Mouse (Mus musculus): ENCODE data around the gene Prkar1b. TPM values are rescaled to one million over a fixed set of nuclear protein-coding genes. Genes with fewer than 3 reads are reported as not detected.

Gene Prkar1b
- polyA plus RNA-seq, 1 experiment from 2014 or later, result 13.5 TPM

GRCm38 (mm10) chr5:139066861-139067614, 82.8 kb downstream of the Prkar1b start:
- ATAC-seq (ENCODE audit: insufficient read depth), result peak; percentile 49; the same call in 1 of the 2 replicates
- WGBS, result 27% methylated on average over 7 of the region's 7 CpGs

GRCm38 (mm10) chr5:139064611-139065010, 85.2 kb downstream of the Prkar1b start:
- H3K4me3 ChIP-seq (ENCODE audit: low read depth, low read length), result no peak overlapping the region
- no peak overlapping the region for H3K9ac ChIP-seq
- no peaks in the 10 kb centered on the region for H3K9me3 ChIP-seq (ENCODE audit: low read depth, low read length)
- ATAC-seq (ENCODE audit: insufficient read depth) (no peak), DNase-seq (peak; percentile 37)
- H3K27ac ChIP-seq (ENCODE audit: low read depth), result no peak overlapping the region
- H3K4me1 ChIP-seq (ENCODE audit: insufficient read depth), result no peaks in the 10 kb centered on the region
- H3K4me2 ChIP-seq, result no peak overlapping the region
- 58% methylated on average over 5 of the region's 5 CpGs for WGBS
- no peaks in the 10 kb centered on the region for H3K36me3 ChIP-seq (ENCODE audit: insufficient read depth)
- TF ChIP-seq CTCF (IDR thresholded peaks at IDR 0.05; ENCODE audit: low read depth), result no peak
- H3K27me3 ChIP-seq (ENCODE audit: insufficient read depth, low read length), result no peaks in the 10 kb centered on the region

More at GRCm38 (mm10) chr5:139066861-139067614, 82.8 kb downstream of the Prkar1b start:
- Histone ChIP-seq H3K9me3 (ENCODE audit: low read depth, low read length) (no peaks in the 10 kb centered on the region), H3K27me3 (ENCODE audit: insufficient read depth, low read length) (no peaks in the 10 kb centered on the region), H3K9ac (no peak overlapping the region), H3K4me1 (ENCODE audit: insufficient read depth) (no peaks in the 10 kb centered on the region), H3K36me3 (ENCODE audit: insufficient read depth) (no peaks in the 10 kb centered on the region), H3K4me2 (no peak overlapping the region), H3K27ac (ENCODE audit: low read depth) (peak overlapping the region; percentile 42; the same call in 1 of the 2 replicates), H3K4me3 (ENCODE audit: low read depth, low read length) (no peak overlapping the region)
- DNase-seq, result no peak
- no peak for TF ChIP-seq CTCF (IDR thresholded peaks at IDR 0.05; ENCODE audit: low read depth)

- H3K4me3 ChIP-seq (ENCODE audit: low read depth, low read length), result no peak overlapping the region
- TF ChIP-seq CTCF (IDR thresholded peaks at IDR 0.05; ENCODE audit: low read depth), result no peak
- H3K27me3 ChIP-seq (ENCODE audit: insufficient read depth, low read length), result no peaks in the 10 kb centered on the region
Measured at GRCm38 (mm10) chr5:139061680-139062079, 88.1 kb downstream of the Prkar1b start.

GRCm38 (mm10) chr5:139060460-139061051, 89.2 kb downstream of the Prkar1b start:
- WGBS, result 70% methylated on average over 12 of the region's 12 CpGs
- Histone ChIP-seq H3K36me3 (ENCODE audit: insufficient read depth) (no peaks in the 10 kb centered on the region), H3K9ac (no peak overlapping the region), H3K27ac (ENCODE audit: low read depth) (no peak overlapping the region), H3K4me1 (ENCODE audit: insufficient read depth) (no peaks in the 10 kb centered on the region), H3K27me3 (ENCODE audit: insufficient read depth, low read length) (no peaks in the 10 kb centered on the region), H3K4me2 (no peak overlapping the region), H3K9me3 (ENCODE audit: low read depth, low read length) (no peaks in the 10 kb centered on the region), H3K4me3 (ENCODE audit: low read depth, low read length) (no peak overlapping the region)
- ATAC-seq (ENCODE audit: insufficient read depth) (no peak), DNase-seq (no peak)
- TF ChIP-seq CTCF (IDR thresholded peaks at IDR 0.05; ENCODE audit: low read depth), result no peak

More at GRCm38 (mm10) chr5:139061680-139062079, 88.1 kb downstream of the Prkar1b start:
- no peaks in the 10 kb centered on the region for H3K4me1 ChIP-seq (ENCODE audit: insufficient read depth)
- no peak overlapping the region for H3K9ac ChIP-seq
- no peak for ATAC-seq (ENCODE audit: insufficient read depth)
- 84% methylated on average over 5 of the region's 5 CpGs for WGBS
- H3K27ac ChIP-seq (ENCODE audit: low read depth), result no peak overlapping the region
- no peaks in the 10 kb centered on the region for H3K9me3 ChIP-seq (ENCODE audit: low read depth, low read length)
- no peaks in the 10 kb centered on the region for H3K36me3 ChIP-seq (ENCODE audit: insufficient read depth)
- H3K4me2 ChIP-seq, result no peak overlapping the region
- no peak for DNase-seq

- H3K9ac ChIP-seq, result no peak overlapping the region
- H3K36me3 ChIP-seq (ENCODE audit: insufficient read depth), result no peaks in the 10 kb centered on the region
- H3K4me1 ChIP-seq (ENCODE audit: insufficient read depth), result no peaks in the 10 kb centered on the region
- H3K9me3 ChIP-seq (ENCODE audit: low read depth, low read length), result no peaks in the 10 kb centered on the region
- no peak overlapping the region for H3K4me3 ChIP-seq (ENCODE audit: low read depth, low read length)
- TF ChIP-seq CTCF (IDR thresholded peaks at IDR 0.05; ENCODE audit: low read depth), result no peak
- no peaks in the 10 kb centered on the region for H3K27me3 ChIP-seq (ENCODE audit: insufficient read depth, low read length)
- DNase-seq, result no peak
- no peak overlapping the region for H3K27ac ChIP-seq (ENCODE audit: low read depth)
- no peak for ATAC-seq (ENCODE audit: insufficient read depth)
- WGBS, result 82% methylated on average over 10 of the region's 10 CpGs
- no peak overlapping the region for H3K4me2 ChIP-seq
Measured at GRCm38 (mm10) chr5:139053176-139053575, 96.6 kb downstream of the Prkar1b start.

- DNase-seq (no peak), ATAC-seq (ENCODE audit: insufficient read depth) (no peak)
- no peak for TF ChIP-seq CTCF (IDR thresholded peaks at IDR 0.05; ENCODE audit: low read depth)
- Histone ChIP-seq H3K9me3 (ENCODE audit: low read depth, low read length) (no peaks in the 10 kb centered on the region), H3K27ac (ENCODE audit: low read depth) (no peak overlapping the region), H3K4me1 (ENCODE audit: insufficient read depth) (no peaks in the 10 kb centered on the region), H3K4me2 (no peak overlapping the region), H3K27me3 (ENCODE audit: insufficient read depth, low read length) (no peaks in the 10 kb centered on the region), H3K4me3 (ENCODE audit: low read depth, low read length) (no peak overlapping the region), H3K36me3 (ENCODE audit: insufficient read depth) (no peaks in the 10 kb centered on the region), H3K9ac (no peak overlapping the region)
- WGBS, result 94% methylated on average over 18 of the region's 18 CpGs
Measured at GRCm38 (mm10) chr5:139051276-139051675, 98.5 kb downstream of the Prkar1b start.

GRCm38 (mm10) chr5:139049367-139049766, 100.4 kb downstream of the Prkar1b start:
- H3K27ac ChIP-seq (ENCODE audit: low read depth), result no peak overlapping the region
- no peaks in the 10 kb centered on the region for H3K36me3 ChIP-seq (ENCODE audit: insufficient read depth)
- DNase-seq (no peak), ATAC-seq (ENCODE audit: insufficient read depth) (no peak)
- no peak overlapping the region for H3K4me3 ChIP-seq (ENCODE audit: low read depth, low read length)
- H3K4me1 ChIP-seq (ENCODE audit: insufficient read depth), result no peaks in the 10 kb centered on the region
- H3K4me2 ChIP-seq, result no peak overlapping the region
- H3K9me3 ChIP-seq (ENCODE audit: low read depth, low read length), result no peaks in the 10 kb centered on the region
- TF ChIP-seq CTCF (IDR thresholded peaks at IDR 0.05; ENCODE audit: low read depth), result no peak
- WGBS, result 79% methylated on average over 7 of the region's 7 CpGs
- no peaks in the 10 kb centered on the region for H3K27me3 ChIP-seq (ENCODE audit: insufficient read depth, low read length)
- H3K9ac ChIP-seq, result no peak overlapping the region

Data from lung, embryonic 14.5 days (tissue).